Mouse (Mus musculus) adrenal gland, postnatal 10 days (tissue): ENCODE results near the gene Pim3. TPM values are rescaled to one million over a fixed set of nuclear protein-coding genes. Genes with fewer than 3 reads are reported as not detected.
"Not testable (repeated sequence)": the region's sequence is repeated elsewhere in the genome, so short reads cannot be mapped to it uniquely, and the experiment has no call there.

ENCODE experiments used
- DNase-seq: peaks from one replicate; pipeline ENCODE4 v3.0.0; 2021; ENCODE audit warnings: mixed read lengths
- long read RNA-seq, 2 experiments: library from polyadenylated mRNA; stranded (forward); transcript quantifications; one replicate each; pipeline ENCODE4 v2.0.0; 2021
- total RNA-seq, 2 experiments: library from RNA; stranded (reverse); gene quantifications; 2 replicates each; pipeline ENCODE4 v1.2.3; 2021

Pim3 gene
- total RNA-seq, result 10 to 100 TPM; 41.2 to 76.8 TPM
- long read RNA-seq, experiment 1, transcript Pim3-201 (6 exons, 2,427 nt), result major isoform, 310 of 348 reads
- long read RNA-seq, experiment 1, partial matches to known transcripts, result 21 of 348 reads
- long read RNA-seq, experiment 1, other reads (novel, unspliced or antisense), result 17 of 348 reads
- long read RNA-seq, experiment 2, transcript Pim3-201 (6 exons, 2,427 nt), result major isoform, 77 of 97 reads
- long read RNA-seq, experiment 2, partial matches to known transcripts, result 8 of 97 reads
- long read RNA-seq, experiment 2, other reads (novel, unspliced or antisense), result 12 of 97 reads

GRCm38 (mm10) chr15:88861772-88862622, at the start of gene Pim3:
Pim3 (plus strand) TSS chr15:88862186.
- peak; percentile 98 for DNase-seq

GRCm38 (mm10) chr15:88813262-88813661, 48.7 kb upstream of the Pim3 start:
- DNase-seq, result no peak

GRCm38 (mm10) chr15:88813873-88814272, 48.1 kb upstream of the Pim3 start:
- DNase-seq, result not testable (repeated sequence)

GRCm38 (mm10) chr15:88814411-88815047, 47.5 kb upstream of the Pim3 start:
- DNase-seq, result peak; percentile 31

- DNase-seq, result no peak
Measured at GRCm38 (mm10) chr15:88815196-88815700, 46.7 kb upstream of the Pim3 start.

GRCm38 (mm10) chr15:88819026-88819905, 42.7 kb upstream of the Pim3 start, which contains the start of the genes Alg12 and Creld2:
Alg12 (minus strand) TSS chr15:88819318.
Creld2 (plus strand) TSS chr15:88819646.
- DNase-seq, result peak; percentile 99

GRCm38 (mm10) chr15:88819906-88820303, 42.1 kb upstream of the Pim3 start:
- no peak for DNase-seq

- no peak for DNase-seq
Measured at GRCm38 (mm10) chr15:88821403-88821802, 40.6 kb upstream of the Pim3 start.

- DNase-seq, result no peak
Measured at GRCm38 (mm10) chr15:88822513-88822912, 39.5 kb upstream of the Pim3 start.

- DNase-seq, result no peak
Measured at GRCm38 (mm10) chr15:88823376-88823775, 38.6 kb upstream of the Pim3 start.

- DNase-seq, result no peak
Measured at GRCm38 (mm10) chr15:88827466-88827865, 34.5 kb upstream of the Pim3 start.

- DNase-seq, result peak; percentile 81
Measured at GRCm38 (mm10) chr15:88827991-88828799, 33.8 kb upstream of the Pim3 start.

GRCm38 (mm10) chr15:88828800-88829705, 32.9 kb upstream of the Pim3 start:
- peak; percentile 94 for DNase-seq

- DNase-seq, result peak; percentile 55
Measured at GRCm38 (mm10) chr15:88829791-88830440, 32.1 kb upstream of the Pim3 start.

GRCm38 (mm10) chr15:88830696-88831095, 31.3 kb upstream of the Pim3 start:
- DNase-seq, result no peak

GRCm38 (mm10) chr15:88831482-88831881, 30.5 kb upstream of the Pim3 start:
- peak; percentile 78 for DNase-seq

- no peak for DNase-seq
Measured at GRCm38 (mm10) chr15:88832536-88832935, 29.4 kb upstream of the Pim3 start.

- DNase-seq, result no peak
Measured at GRCm38 (mm10) chr15:88836031-88836430, 26.0 kb upstream of the Pim3 start.

- no peak for DNase-seq
Measured at GRCm38 (mm10) chr15:88836571-88836970, 25.4 kb upstream of the Pim3 start.
